Mouse (Mus musculus) adrenal gland, adult 18-20 months (tissue): ENCODE measurements at regions not wholly inside any gene's neighbourhood (a gene's known extent, or its start where the extent isn't known, plus 50 kb on each side); places are given as distances from the start of the nearest gene placed in this dataset.

ENCODE experiments used
- DNase-seq, 2 experiments: peaks; one replicate each; pipeline ENCODE4 v3.0.0; 2021 to 2022; ENCODE audit warnings: low spot score in 2 of 2

DNA sequence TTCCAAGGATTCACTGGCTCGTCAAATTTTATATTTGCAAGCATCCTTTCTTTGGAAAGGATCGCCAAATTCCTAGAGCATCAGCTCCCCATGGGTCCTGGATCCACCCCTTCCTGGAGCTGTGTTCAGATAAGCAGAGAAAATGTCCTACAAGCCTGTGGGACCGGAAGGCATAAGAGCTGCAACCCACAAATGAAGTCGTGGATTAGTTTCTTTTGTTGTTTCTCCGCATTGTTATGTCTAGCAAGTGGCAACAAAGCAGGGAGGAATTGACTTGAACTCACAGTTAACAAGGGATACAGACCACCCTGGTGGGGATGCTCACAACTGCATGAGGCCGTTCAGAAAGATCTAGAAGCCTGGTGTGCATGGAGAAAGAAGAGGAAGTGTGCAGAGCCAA is 406.4 kb downstream of the Med13l start:
- no peak for DNase-seq

DNA sequence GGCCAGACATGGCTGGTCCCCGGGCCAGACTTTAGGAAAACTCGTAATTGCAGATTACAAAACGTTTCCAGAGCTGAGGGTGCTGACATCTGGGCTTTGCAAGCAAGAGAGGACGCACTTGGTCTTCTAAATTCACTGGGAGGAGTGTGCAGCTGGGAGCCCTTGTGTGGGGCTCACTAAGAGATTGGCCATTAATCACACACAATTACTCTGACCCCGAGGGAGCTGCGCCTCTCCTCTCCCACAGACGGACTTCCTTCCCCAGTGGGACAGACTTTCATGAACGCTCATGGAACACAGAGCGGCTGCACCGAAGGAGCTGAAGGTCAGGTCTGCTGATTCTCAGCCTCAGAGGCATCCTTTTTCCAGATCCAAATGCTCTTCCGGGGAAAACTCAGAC is 407.2 kb downstream of the Med13l start:
- no peak for DNase-seq

DNA sequence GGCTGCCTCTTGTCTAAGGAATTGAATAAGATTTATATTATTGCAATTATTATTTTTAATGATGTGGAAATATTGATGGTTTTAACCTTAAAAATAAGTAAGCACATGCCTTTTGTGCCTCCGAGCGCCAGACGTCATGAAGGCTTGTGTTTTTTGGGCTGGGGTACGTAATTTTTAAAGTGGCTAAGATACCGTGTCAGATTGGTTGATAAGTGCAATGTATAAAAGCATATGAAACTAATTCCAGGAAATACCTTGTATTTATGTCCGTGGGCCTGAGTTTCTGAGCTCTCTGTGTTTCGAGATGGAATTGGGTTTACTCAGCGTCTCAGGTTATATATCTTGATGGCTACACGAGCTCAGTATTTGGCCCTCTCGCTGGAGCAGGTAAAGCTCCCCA is 414.7 kb downstream of the Med13l start:
- DNase-seq, result no peak

DNA sequence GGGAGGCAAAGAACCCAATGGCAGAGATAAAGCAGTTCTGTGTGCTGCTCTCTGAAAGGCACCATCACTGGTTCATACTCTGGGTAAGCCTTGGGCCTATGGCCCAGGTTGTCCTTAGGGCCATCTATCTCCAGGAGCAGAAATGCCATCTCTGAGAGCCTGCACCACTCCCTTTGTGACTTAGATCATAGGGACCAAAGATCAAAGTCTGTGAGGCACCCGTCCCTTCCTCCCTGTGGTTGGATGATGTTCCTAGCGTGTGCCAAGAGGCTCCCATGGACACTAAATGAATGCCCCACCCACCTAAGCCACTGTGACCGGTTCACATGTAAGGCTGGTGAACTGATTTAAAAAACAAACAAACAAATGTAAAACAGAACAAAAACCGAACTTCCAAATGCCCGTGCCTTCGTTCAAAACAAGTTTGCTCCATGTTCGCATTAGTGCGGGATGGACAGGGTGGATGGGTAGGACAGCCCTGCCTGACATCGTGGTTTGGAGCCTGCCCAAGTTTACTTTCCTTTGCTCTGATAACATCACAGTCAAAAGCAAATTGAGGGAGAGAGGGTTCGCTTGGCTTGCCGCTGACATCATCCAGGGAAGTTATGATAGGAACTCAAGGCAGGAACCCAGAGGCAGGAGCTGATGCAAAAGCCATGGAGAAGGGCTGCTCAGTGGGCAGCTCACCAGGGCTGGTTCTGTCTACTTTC is 418.6 kb downstream of the Med13l start:
- DNase-seq, result no peak

DNA sequence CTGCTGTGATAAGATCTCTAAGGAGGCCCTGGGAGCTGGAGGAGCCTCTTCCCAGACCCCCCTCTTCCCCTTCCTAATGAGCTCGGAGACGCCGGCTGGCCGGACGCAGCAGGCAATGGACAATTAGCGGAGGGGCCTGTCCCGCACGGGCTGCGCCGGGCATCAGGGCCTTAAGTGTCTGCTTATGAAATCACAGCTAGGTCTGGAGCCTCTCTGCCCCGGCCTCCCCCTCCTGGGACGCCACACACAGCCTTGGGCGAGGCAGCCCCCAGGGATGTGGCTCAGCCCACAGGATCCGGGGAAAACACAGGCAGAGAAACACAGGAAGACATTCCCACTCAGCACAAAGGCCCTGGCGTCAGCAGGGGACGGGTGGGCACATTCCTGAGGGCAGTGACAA is 420.6 kb downstream of the Med13l start:
- no peak for DNase-seq

DNA sequence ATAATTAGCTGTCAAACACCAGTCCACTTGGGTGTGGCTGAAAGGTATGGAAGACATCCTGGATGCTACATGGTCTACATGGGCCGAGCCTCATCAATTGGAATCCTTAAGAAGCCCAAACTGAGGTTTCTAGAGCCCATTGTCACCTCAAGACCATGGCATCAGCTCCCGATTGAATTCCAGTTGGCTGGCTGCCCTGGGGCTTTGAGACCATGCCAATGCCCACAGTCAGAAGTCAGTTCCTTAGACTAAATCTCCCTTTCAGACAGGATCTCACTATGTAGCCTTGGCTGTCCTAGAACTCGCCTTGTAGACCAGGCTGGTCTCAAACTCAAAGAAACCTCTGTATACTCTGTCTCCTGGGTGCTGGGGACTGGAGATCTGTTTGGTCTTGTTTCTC is 423.8 kb downstream of the Med13l start:
- no peak for DNase-seq

DNA sequence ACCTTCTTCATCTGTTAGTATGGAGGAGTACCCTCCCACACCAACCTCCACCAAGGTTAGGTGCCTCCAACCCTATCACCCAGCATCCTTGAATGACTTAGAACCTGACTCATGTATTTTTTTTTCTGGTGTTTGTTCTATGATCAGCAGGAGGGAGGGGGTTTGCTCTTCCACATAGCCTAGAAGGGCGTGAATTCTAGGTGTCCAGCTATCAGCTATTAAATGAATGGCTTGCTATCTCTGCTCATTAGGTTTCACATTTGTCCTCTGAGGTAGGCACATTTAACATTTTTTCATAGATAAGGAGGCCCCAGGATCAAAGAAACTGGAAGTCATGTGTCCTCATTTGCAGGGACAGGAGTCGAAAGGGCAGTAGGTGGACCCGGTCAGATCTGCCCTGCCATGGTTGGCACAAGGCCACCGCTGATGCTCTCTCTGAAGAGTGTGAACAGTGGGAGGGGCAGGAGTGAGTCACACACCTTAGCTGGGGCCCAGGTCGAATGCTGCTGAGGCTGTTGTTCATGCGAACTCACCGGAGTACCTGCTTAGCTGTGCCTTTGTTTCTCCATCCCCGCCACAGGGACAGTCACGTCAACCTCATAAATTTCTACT is 424.4 kb downstream of the Med13l start:
- DNase-seq, result peak; percentile 40 to 54

DNA sequence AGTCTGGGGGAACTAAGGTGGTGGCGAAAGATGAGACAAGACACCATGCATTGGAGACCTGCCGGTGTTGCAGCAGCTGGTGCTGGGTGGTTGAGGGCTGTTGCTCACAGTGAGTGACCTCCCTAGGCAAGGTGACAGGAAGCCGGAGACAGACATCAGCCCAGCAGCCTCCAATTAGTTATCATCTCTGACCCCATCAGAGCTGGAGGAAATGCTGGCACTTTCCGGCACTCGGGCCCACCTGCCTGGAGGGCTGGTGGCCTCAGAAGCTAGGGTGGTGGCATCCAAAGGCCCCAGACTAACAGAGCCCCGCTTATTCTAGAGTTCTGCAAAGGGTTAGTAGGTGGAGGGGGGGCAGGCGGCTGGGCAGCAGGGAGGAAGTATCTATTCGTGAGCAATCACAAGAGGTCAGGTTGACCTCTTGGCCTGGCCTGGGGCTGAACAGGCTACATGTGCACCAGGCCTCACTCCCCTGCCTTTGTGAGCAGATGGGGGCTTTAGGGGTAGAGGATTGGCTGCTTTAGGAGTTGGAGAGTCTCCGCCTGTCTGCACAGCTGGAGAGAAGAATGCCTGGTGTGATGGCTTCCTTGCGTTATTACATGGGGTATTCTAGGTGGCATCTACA is 427.0 kb downstream of the Med13l start:
- DNase-seq, result no peak

DNA sequence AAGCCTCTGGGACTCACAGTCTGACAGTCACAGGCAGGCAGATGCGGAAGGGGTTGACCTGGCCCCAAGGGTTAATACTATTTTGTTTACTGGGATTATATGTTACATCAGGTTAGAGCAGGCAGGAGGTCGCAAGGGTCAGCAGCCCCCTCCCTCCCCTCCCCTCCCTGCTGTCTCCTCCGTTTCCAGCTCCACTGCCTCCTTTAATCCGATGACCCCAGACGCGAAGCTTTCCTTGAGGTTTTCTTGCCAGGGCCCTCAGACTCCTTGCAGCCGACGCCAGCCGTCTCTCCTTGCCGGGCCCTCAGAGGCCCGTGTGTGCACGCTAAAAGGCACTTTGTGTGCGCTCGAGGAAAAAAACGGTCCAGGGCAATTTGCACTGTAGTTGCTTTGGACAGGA is 438.6 kb downstream of the Med13l start:
- no peak for DNase-seq

DNA sequence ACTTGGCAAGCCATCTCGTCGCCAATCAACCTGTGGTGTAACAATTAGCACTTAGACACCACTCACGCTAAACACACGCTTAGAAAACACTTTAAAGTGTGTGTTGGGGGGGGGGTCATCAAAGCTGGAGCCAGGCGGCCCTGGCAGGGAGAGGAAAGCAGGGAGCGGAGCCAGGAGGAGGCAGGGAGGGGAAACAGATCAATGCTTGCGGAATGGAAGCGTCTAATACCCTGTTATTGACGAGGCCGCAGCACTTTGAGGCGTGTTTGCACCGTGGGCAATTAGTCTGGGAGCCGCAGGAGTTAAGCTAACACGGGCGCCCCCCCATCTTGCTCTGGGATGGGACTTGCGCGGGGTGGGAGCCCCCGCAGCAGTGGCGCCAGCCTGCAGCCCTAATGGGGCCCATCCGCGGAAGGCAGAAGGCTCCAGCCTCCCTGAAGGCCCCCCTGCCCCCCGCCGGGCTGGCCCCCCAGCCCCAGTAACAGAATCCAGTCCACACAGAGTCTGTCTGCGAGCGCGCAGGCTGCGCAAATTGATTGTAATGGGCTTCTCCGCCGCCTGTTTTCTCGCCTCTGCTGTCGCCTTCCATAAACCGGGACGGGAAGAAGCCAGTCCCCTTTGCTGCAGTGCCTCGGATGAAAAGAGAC is 445.5 kb downstream of the Med13l start:
- DNase-seq, result no peak

DNA sequence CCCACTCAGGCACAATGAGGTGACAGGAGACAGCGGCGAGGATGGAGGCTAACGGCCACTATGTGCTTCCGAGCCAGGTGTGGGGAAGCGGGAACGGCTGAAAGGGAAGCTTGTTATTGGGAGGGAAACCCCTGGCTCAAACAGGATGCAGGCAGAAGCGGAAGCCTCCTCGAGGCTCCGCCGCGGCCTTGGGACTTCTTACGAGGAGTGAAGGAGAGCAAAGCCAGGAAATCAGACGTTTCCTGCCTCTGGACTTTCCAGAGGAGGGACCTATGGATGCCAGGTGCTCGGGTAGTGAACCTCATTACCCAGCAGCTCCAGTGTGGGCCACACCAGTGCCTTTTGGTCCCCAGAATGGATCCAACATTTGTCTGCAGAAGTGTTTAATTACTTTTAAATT is 449.6 kb downstream of the Med13l start:
- DNase-seq, result no peak

DNA sequence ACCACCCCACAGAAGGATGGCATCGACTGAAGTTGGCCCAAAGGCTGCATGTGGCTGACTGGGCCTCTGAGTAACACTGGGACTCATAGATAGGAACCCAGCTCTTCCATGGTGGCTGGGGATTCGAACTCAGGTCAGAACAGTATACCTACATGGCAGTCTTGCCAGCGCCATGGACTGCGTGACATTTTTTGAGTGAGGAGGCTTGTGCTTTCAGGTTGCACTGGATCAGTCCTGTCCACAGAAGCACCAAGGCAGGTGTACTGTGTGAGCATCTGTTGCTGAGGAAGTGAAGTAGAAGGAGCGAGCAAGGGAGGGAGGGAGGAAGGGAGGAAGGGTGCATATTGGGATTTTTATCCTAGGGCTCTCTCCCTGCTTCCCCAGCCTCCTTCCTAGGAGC is 454.7 kb downstream of the Med13l start:
- no peak for DNase-seq

DNA sequence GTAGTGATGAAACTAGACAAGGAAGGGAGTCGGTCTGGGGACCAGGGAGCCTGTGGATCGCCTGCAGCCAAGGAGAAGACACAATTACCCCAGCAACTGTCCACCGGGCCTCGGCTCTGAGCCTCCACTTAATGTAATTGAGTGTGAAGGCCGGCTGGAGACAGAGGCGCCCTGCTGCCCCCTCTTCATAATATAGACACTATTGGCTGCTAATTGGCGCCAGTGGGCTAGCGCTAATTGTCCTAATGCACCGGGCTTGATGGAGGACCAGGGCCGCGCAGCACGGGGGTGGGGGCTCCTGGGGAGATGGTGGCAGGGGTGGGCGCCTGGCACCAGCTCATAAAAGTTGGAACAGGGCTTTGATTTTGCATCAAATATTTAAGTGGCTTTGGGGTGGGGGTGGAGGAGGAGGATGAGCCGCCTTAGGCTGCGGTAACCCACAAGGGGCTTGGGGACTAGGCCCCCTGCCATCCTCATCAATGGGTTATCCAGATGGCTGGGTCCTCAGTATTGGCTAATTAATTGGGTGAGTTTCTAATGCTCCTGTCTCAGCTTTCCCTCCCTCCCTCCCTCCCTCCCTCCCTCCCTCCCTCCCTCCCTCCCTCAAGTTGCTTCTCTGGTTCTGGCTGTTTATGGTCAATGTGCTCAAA is 455.3 kb downstream of the Med13l start:
- no peak for DNase-seq

DNA sequence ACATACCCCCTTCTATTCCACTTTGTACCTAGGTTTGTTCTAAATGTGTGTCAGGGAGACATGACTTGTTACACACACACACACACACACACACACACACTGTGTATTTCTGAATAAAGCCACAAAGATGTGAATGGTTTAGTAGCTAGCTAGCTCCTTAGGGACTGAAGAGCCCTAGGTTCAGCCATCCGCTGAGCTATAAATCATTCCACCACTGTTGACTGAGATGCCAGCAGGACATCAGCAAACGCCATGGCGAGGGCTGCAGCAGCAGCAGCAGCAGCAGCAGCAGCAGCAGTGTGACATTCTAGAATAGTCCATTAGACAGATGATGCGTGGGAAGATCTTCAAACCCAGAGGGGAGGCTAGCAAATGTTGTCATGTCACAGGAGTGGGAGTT is 455.9 kb downstream of the Med13l start:
- no peak for DNase-seq

DNA sequence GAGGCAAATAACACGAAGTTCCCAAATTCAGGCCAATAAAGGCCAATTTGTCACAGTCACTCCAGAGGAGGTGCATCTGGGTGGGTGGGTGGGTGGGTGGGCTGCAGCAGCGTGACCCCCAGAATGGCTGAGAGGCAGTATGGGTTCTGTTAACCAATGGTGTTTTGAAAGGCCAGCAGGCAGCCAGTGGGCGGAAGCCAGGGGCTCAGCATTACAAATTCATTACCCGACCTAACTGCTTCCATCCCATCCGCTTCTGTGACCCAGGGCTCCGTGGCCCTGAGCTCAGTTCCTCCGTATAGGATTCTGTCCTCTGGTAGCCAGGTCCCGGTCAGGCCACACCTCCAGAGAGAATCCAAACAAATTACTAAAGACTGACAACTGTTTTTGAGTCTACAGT is 463.5 kb downstream of the Med13l start:
- no peak for DNase-seq

DNA sequence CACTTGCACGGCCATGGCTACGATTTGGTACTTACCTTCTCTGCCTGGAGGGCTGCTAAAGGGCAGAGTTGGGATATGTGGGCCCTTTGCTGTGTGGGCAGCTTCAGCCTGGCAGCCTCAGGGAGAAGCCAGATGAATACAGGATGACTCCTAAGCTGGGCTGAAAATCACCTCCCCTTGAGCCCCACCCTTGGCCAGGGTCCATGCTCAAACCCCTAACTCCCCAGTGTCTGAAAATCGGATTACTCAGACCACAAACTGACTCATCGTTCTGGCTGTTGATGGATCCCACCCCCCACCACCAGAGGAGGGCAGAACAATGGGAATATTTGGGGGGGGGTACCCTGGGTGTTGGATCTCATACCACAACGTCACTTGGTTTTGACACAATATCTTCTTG is 471.6 kb downstream of the Med13l start:
- DNase-seq, result no peak

DNA sequence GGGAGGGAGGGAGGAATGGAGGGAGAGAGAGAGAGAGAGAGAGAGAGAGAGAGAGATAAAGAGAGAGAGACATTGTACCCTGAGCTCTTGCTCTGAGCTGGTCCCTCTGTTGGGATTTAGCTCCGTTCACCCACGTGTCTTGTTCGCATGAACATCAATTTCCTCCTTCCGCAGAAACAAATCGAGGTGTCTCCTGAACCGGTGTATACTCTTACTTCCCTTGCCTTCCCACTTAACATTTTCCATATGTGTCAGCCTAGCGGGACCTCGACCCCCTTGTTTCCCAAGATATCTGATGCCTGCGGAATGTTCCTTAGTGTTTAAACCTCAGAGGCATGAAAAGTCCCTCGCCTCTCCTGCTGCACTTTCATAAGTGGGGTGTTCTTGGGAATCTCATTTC is 484.1 kb downstream of the Med13l start:
- DNase-seq, result no peak

DNA sequence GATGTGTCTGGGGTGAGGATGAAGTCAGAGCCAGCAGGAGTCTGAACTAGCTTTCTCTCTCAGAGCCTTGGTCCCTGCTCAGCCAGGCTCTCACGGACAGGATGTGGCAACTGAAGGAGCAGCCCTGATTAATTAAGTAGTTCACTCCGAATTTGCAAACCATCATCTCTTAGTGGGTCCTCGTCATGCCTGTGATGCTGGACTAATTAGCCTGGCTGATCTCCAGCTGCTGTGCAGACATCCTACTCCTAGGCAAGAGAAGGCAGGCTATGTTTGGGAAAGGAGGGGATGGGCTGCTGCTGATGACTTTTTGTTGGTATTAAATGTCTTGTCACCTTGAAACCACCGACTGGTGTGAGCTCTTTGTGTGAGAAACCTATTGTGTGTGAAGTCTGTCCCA is 487.1 kb downstream of the Med13l start:
- DNase-seq, result no peak

DNA sequence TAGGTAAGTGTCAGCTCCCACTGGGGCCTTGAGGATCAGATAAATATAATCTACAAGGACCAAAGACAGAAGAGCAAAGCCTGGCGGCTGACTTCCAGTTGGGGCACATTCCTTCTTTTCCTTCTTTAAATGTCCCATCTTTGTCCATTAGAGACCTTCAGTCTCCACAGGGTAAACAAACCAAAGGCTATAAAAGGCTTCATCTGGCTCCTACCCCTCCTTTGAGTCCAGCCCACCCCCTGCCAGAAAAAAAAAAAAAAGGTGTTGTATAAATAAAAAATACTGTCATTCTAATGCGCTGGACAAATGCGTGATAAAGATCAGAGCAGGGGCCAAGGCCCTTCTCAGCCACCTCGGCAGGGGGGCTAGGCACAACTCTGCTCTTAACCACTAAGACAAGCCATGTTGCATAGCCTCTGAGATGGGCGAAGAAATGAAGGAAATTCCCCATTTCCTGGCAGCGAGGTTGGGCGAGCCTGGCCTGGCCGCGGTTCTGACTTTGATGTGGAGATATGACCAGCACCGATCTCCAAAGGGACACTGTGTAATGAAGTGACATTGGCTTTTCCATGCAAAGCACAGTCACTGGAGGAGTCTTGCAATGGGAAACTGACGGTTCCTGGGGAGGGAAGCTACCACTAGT is 492.0 kb downstream of the Med13l start:
- DNase-seq, result no peak

DNA sequence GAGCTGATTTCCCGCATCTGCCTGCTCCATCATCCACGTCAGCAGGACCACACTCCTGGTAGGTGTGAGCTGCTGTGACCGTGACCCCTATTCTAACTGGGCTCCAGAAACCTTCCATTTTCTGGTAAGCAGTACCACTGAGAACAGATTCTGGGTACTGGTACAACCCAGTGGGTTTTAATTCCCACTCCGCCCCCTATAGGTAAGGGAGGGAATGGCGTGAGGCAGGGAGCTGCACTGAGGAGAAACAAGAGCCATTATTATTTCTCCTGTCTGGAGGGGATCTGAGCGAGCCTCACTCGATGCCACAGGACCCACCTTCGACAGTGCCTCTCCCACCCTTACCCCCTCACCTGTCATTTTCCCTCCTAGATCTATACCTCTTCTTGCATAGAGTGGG is 493.3 kb downstream of the Med13l start:
- peak in 1 of 2 experiments; percentile 31 for DNase-seq

DNA sequence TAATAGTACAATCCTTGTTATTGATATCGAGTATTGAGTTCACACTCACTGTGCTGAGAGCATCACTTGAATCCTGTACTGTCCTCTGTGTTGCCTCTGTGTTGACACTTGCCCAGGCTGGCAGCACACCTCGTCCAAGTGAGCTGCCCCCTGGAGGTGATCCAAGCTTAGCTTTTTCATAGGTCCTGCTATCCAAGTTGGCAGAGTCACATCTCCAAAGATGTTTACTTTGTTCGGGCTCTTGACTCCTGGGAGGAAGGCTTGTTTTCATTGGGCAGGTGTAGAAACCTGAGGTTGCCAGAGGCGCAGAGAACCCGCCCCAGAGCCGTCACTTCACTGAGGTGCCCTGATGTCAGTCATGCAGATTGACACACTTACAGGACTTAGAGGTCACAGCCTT is 493.9 kb downstream of the Med13l start:
- no peak for DNase-seq
